Comparison of ENCODE assay signal across 7 mouse cellular contexts in genomic region chr11:103171286-103171620, GRCm38 (mm10). TPM values are rescaled to one million over a fixed set of nuclear protein-coding genes. Genes with fewer than 3 reads are reported as not detected.
A peak's percentile ranks its signal among the peaks of the same experiment; 100 is the strongest.
DNase-seq lines count a peak whose midpoint lies in the region; ATAC-seq and TF ChIP-seq lines count a peak whose summit lies in the region.

No protein-coding gene starts in this region.

- no peak overlapping the region for H3K27ac ChIP-seq in forebrain, embryonic 14.5 days (ENCODE audit: low read depth, low read length)
- no peak overlapping the region for H3K27ac ChIP-seq in limb, embryonic 14.5 days (replicated peaks; ENCODE audit: low read depth, low read length)
- H3K27ac ChIP-seq in stomach, postnatal 0 days (replicated peaks), result no peak overlapping the region

- no peak for TF ChIP-seq CTCF in stomach, postnatal 0 days (IDR thresholded peaks at IDR 0.05; ENCODE audit: low read depth)

- H3K27me3 ChIP-seq in forebrain, embryonic 14.5 days (replicated peaks; ENCODE audit: control insufficient read depth, insufficient read depth, low read length), result peaks cover 32% of the 10 kb centered on the region
- peaks cover 42% of the 10 kb centered on the region for H3K27me3 ChIP-seq in limb, embryonic 14.5 days (ENCODE audit: control insufficient read depth, insufficient read depth, low read length)
- H3K27me3 ChIP-seq in stomach, postnatal 0 days (ENCODE audit: control insufficient read depth, insufficient read depth, low read length), result peaks cover 10% of the 10 kb centered on the region; the same call in 1 of the 2 replicates

- no peaks in the 10 kb centered on the region for H3K9me3 ChIP-seq in forebrain, embryonic 14.5 days (replicated peaks; ENCODE audit: control insufficient read depth, low read length)
- H3K9me3 ChIP-seq in limb, embryonic 14.5 days (ENCODE audit: control insufficient read depth, low read length), result no peaks in the 10 kb centered on the region
- H3K9me3 ChIP-seq in stomach, postnatal 0 days (ENCODE audit: control insufficient read depth, low read length), result no peaks in the 10 kb centered on the region

- 0% methylated on average over 16 of the region's 23 CpGs for WGBS in forebrain, embryonic 14.5 days
- 6% methylated on average over 20 of the region's 23 CpGs for WGBS in limb, embryonic 14.5 days
- 6% methylated on average over 22 of the region's 23 CpGs for WGBS in stomach, postnatal 0 days

- no peaks in the 10 kb centered on the region for H3K4me1 ChIP-seq in forebrain, embryonic 14.5 days (ENCODE audit: control insufficient read depth, insufficient read depth, low read length)
- H3K4me1 ChIP-seq in limb, embryonic 14.5 days (ENCODE audit: control insufficient read depth, insufficient read depth, low read length), result peaks cover 8% of the 10 kb centered on the region; the same call in 1 of the 2 replicates
- no peaks in the 10 kb centered on the region for H3K4me1 ChIP-seq in stomach, postnatal 0 days (replicated peaks; ENCODE audit: control insufficient read depth, insufficient read depth)

- no peaks in the 10 kb centered on the region for H3K36me3 ChIP-seq in forebrain, embryonic 14.5 days (ENCODE audit: control insufficient read depth, insufficient read depth, low read length)
- H3K36me3 ChIP-seq in limb, embryonic 14.5 days (ENCODE audit: control insufficient read depth, insufficient read depth, low read length), result no peaks in the 10 kb centered on the region
- H3K36me3 ChIP-seq in stomach, postnatal 0 days (ENCODE audit: control insufficient read depth, insufficient read depth, low read length), result no peaks in the 10 kb centered on the region

- peak overlapping the region; percentile 63 for H3K4me3 ChIP-seq in forebrain, embryonic 14.5 days (ENCODE audit: low read depth, low read length)
- H3K4me3 ChIP-seq in limb, embryonic 14.5 days (replicated peaks; ENCODE audit: low read length), result peak overlapping the region; percentile 56
- H3K4me3 ChIP-seq in stomach, postnatal 0 days (ENCODE audit: low read depth, low read length), result peak overlapping the region; percentile 56

- H3K4me2 ChIP-seq in forebrain, embryonic 14.5 days (ENCODE audit: low read length), result peak overlapping the region; percentile 84
- peak overlapping the region; percentile 97 for H3K4me2 ChIP-seq in limb, embryonic 14.5 days (replicated peaks; ENCODE audit: low read depth, low read length, severe bottlenecking)
- H3K4me2 ChIP-seq in stomach, postnatal 0 days (replicated peaks; ENCODE audit: low read depth), result peak overlapping the region; percentile 92

- H3K9ac ChIP-seq in forebrain, embryonic 14.5 days (ENCODE audit: low read length), result peak overlapping the region; percentile 68
- peak overlapping the region; percentile 55 for H3K9ac ChIP-seq in limb, embryonic 14.5 days (ENCODE audit: low read depth, low read length, severe bottlenecking)
- peak overlapping the region; percentile 58 for H3K9ac ChIP-seq in stomach, postnatal 0 days (ENCODE audit: low read length)

- no peak for ATAC-seq in forebrain, embryonic 14.5 days
- ATAC-seq in limb, embryonic 14.5 days (ENCODE audit: low FRiP score, low read depth), result no peak
- ATAC-seq in stomach, postnatal 0 days (ENCODE audit: low FRiP score, low TSS enrichment), result no peak

- DNase-seq in retina, postnatal 1 day, result peak; percentile 50
- no peak for DNase-seq in retina, embryonic 14.5 days (ENCODE audit: low spot score)
- DNase-seq in forebrain, embryonic 14.5 days (ENCODE audit: low spot score), result no peak
- no peak for DNase-seq in limb, embryonic 14.5 days (ENCODE audit: low spot score)
- no peak for DNase-seq in stomach, postnatal 0 days (ENCODE audit: low spot score)
- DNase-seq in layer of hippocampus, postnatal 36 days, result no peak
- no peak for DNase-seq in gastrocnemius, postnatal 10 days

- TF ChIP-seq POLR2A in limb, embryonic 14.5 days (IDR thresholded peaks at IDR 0.05; ENCODE audit: borderline replicate concordance, extremely low read depth, insufficient read depth, insufficient read length), result no peak

- no peak for TF ChIP-seq EP300 in stomach, postnatal 0 days (optimal IDR thresholded peaks at IDR 0.05)

RNA-seq across cellular contexts. Expression of gene Fmnl1, which starts 0.3 kb away (rescaled TPM):
- polyA plus RNA-seq in forebrain, embryonic 14.5 days (2014; fragmentation: Nextera tagmentation; extraction: Ambion mirVana), result 1.2 and 3.2 TPM in 2 replicates
- 3.7 and 3.8 TPM in 2 replicates for polyA plus RNA-seq in limb, embryonic 14.5 days (2012; rRNA removed)
- polyA plus RNA-seq in limb, embryonic 14.5 days (2014; fragmentation: Nextera tagmentation; extraction: Ambion mirVana), result 2.5 and 2.6 TPM in 2 replicates
- polyA plus RNA-seq in stomach, postnatal 0 days (2015; fragmentation: Nextera tagmentation; extraction: Ambion mirVana), result 0.86 and 1.1 TPM in 2 replicates
- total RNA-seq in layer of hippocampus, postnatal 36 days (2021), result 100 to 1,000 TPM; 136 to 154 TPM
- total RNA-seq in gastrocnemius, postnatal 10 days (2021), result 1 to 10 TPM; 6.3 to 8.9 TPM

RNA-seq across cellular contexts. Expression of gene 1700023F06Rik, which starts 37.1 kb away (rescaled TPM):
- 0.78 and 1.2 TPM in 2 replicates for polyA plus RNA-seq in forebrain, embryonic 14.5 days (2014; fragmentation: Nextera tagmentation; extraction: Ambion mirVana)
- polyA plus RNA-seq in limb, embryonic 14.5 days (2012; rRNA removed), result 0.56 and 0.57 TPM in 2 replicates
- polyA plus RNA-seq in limb, embryonic 14.5 days (2014; fragmentation: Nextera tagmentation; extraction: Ambion mirVana), result 0.88 and 1.5 TPM in 2 replicates
- 1.0 and 1.7 TPM in 2 replicates for polyA plus RNA-seq in stomach, postnatal 0 days (2015; fragmentation: Nextera tagmentation; extraction: Ambion mirVana)
- total RNA-seq in layer of hippocampus, postnatal 36 days (2021), result 1 to 10 TPM; 1.5 to 2.3 TPM
- total RNA-seq in gastrocnemius, postnatal 10 days (2021), result not detected

RNA-seq across cellular contexts. Expression of gene Hexim2, which starts 39.0 kb away (rescaled TPM):
- polyA plus RNA-seq in forebrain, embryonic 14.5 days (2014; fragmentation: Nextera tagmentation; extraction: Ambion mirVana), result 9.6 and 13.4 TPM in 2 replicates
- polyA plus RNA-seq in limb, embryonic 14.5 days (2012; rRNA removed), result 9.4 and 10.8 TPM in 2 replicates
- polyA plus RNA-seq in limb, embryonic 14.5 days (2014; fragmentation: Nextera tagmentation; extraction: Ambion mirVana), result 8.6 and 11.1 TPM in 2 replicates
- 3.7 and 4.4 TPM in 2 replicates for polyA plus RNA-seq in stomach, postnatal 0 days (2015; fragmentation: Nextera tagmentation; extraction: Ambion mirVana)
- total RNA-seq in layer of hippocampus, postnatal 36 days (2021), result 10 to 100 TPM; 14.8 to 14.9 TPM
- 1 to 10 TPM; 5.8 to 6.7 TPM for total RNA-seq in gastrocnemius, postnatal 10 days (2021)

RNA-seq across cellular contexts. Expression of gene Spata32, which starts 47.0 kb away (rescaled TPM):
- polyA plus RNA-seq in forebrain, embryonic 14.5 days (2014; fragmentation: Nextera tagmentation; extraction: Ambion mirVana), result not detected in 2 replicates
- polyA plus RNA-seq in limb, embryonic 14.5 days (2012; rRNA removed), result not detected in 2 replicates
- polyA plus RNA-seq in limb, embryonic 14.5 days (2014; fragmentation: Nextera tagmentation; extraction: Ambion mirVana), result not detected in 2 replicates
- not detected in 2 replicates for polyA plus RNA-seq in stomach, postnatal 0 days (2015; fragmentation: Nextera tagmentation; extraction: Ambion mirVana)
- total RNA-seq in layer of hippocampus, postnatal 36 days (2021), result 1 to 10 TPM in 1 of 2 experiments, under 1 TPM in 1; 0.72 to 1.6 TPM
- total RNA-seq in gastrocnemius, postnatal 10 days (2021), result not detected

RNA-seq across cellular contexts. Expression of gene Hexim1, which starts 55.2 kb away (rescaled TPM):
- polyA plus RNA-seq in forebrain, embryonic 14.5 days (2014; fragmentation: Nextera tagmentation; extraction: Ambion mirVana), result 4.8 and 5.4 TPM in 2 replicates
- 17.7 and 21.1 TPM in 2 replicates for polyA plus RNA-seq in limb, embryonic 14.5 days (2012; rRNA removed)
- polyA plus RNA-seq in limb, embryonic 14.5 days (2014; fragmentation: Nextera tagmentation; extraction: Ambion mirVana), result 7.5 and 8.4 TPM in 2 replicates
- polyA plus RNA-seq in stomach, postnatal 0 days (2015; fragmentation: Nextera tagmentation; extraction: Ambion mirVana), result 3.8 and 4.1 TPM in 2 replicates
- total RNA-seq in layer of hippocampus, postnatal 36 days (2021), result 10 to 100 TPM; 52.7 to 56.1 TPM
- 10 to 100 TPM; 24.0 to 26.7 TPM for total RNA-seq in gastrocnemius, postnatal 10 days (2021)
